Mouse (Mus musculus) heart, postnatal 4 days (tissue): ENCODE measurements around the gene Cd80. TPM values are rescaled to one million over a fixed set of nuclear protein-coding genes. Genes with fewer than 3 reads are reported as not detected.
A peak's percentile ranks its signal among the peaks of the same experiment; 100 is the strongest.

Experiments used
- DNase-seq: peaks from one replicate; pipeline ENCODE4 v3.0.0; 2021
- total RNA-seq, 2 experiments: library from RNA; stranded (reverse); gene quantifications; 2 replicates each; pipeline ENCODE4 v1.2.3; 2021

The Cd80 gene
- total RNA-seq, 2 experiments from 2014 or later: 0.26 to 0.27 TPM

DNA sequence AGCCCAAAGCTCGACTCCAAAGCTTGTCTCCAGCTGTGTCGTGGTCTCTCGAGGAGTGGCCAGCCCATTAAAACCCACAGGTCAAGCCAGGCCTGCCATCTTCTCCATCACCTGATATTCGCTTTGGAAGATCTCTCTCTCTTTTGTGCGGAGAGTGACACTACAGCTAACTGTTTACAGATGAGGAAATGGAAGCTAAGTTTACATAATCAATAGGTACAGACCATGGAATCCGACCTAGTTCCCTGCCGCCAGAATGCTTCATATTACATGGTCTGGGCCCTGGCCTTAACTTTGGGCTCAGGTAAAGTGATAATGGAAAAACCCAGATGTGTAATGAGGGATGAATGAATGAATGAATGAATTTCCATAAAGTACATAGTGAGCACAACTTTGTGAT lies 4.7 kb upstream of the Cd80 start:
- DNase-seq: no peak

DNA sequence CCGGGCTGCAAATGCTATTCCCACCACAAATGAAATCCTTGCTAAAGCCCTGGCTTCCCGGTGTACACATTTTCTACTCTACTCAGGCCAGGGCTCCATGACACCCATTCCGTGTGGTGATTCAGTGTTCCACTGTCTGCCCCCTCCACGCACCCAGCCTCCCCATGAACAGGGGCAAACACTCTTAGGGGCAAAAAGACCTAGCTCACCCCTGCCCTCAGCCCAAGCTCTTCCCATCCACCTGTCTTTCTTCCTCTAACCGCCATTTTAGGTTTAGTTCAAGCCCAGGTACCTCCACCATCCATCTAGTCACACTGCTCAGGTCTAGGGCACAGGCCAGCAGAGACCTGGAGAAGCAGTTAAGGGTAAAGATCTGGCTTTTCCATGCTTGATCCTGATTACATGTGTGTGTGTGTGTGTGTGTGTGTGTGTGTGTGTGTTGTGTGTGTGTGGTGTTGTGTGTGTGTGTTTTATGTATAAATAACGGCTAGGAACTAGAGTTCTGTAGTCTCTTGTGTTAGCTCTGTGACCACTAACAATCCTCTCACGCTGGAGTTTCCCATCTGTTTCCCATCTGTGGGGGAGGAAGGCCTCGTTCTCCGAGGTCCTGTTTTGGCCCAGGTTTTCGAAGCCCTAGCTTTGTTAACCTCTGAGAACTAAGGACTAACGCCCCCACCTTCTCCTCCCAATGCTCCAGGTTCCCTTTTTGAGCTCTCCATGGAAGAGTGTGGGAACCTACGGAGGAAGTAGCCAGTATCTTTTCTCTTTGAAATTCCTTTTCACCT lies 3.7 kb upstream of the Cd80 start:
- peak; percentile 18 for DNase-seq

- peak; percentile 95 for DNase-seq
Observed at GRCm38 (mm10) chr16:38452442-38453202, 2.7 kb upstream of the Cd80 start, which contains the start of gene Adprh. Gene Adprh (minus strand): TSS chr16:38452703.

DNA sequence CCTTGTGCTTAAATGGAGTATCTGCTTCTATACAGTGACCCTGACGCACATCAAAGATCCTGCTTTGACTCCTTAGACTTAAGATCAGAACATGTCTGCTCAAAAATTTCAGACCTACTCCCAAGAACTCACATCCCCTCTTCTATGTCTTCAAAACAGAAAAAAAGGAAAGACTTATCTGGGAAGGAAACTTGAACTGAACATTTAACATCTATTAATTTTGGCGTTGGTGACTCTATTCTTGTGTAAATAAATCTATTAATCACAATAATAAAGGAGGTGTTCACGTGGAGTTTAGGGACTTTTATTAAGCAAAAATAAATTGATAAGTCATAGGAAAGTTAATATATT lies 2.2 kb upstream of the Cd80 start:
- no peak for DNase-seq

- DNase-seq: no peak
Observed at GRCm38 (mm10) chr16:38453952-38454351, 1.4 kb upstream of the Cd80 start.

GRCm38 (mm10) chr16:38454533-38455254 lies 667 bp upstream of the Cd80 start:
- DNase-seq: no peak

DNA sequence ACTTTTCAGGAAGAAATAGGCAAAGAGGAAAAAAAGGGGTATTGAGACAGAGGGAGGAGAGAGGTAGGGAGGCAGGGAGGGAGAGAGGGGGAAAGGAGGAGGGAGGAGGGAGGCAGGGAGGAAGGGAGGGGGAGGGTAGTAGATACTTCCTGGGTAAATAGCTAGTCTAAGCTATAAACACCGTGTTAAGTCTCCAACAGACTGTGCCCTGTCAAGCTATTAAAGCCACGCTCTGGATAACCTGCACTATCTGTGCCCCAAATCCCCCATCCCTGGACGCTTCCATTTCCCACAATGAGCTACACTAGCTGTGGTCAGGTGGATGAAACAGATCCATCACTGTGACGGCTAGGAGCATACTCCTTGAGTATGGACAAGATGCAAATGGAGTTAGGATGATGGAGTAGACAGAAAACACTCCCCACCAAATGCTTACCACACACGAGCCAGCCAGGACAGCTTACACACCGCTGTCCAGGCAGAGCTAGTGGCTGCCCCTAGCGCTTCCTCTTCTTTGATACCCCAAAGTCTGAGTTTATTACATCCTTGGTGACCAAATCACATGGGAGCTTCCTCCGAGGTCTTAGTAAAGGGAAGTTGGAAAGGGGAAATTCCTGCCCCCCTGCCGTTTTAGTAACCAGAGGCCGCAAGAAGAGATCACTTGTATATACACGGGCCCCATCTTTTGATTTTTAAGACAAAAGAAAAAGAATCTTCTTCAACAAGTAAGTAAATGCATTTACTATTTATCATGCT lies 1.6 kb downstream of the Cd80 start:
- no peak for DNase-seq

- no peak for DNase-seq
Observed at GRCm38 (mm10) chr16:38458600-38459280, 3.4 kb downstream of the Cd80 start.

DNA sequence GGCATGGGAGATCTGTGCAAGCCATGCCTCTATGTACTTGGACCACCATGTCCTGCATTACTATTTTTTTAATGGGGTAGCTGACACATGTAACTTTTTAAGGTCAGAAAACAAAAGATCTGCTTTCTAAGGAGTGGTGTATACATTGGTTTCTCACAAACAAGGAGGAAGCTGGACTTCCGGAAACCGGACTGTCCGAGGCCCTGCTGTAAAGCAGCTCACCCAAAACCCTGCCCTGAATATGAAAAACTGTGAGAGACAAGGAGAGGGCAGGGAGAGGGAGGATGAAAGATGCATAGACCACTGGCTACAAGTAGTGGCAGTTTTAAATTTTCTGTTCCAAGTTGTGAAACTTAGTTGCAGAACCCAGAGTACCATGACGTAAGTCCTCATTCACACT lies 4.6 kb downstream of the Cd80 start:
- no peak for DNase-seq

GRCm38 (mm10) chr16:38461749-38462148 lies 6.4 kb downstream of the Cd80 start:
- DNase-seq: no peak

- DNase-seq: no peak
Observed at GRCm38 (mm10) chr16:38462161-38462560, 6.8 kb downstream of the Cd80 start.

DNA sequence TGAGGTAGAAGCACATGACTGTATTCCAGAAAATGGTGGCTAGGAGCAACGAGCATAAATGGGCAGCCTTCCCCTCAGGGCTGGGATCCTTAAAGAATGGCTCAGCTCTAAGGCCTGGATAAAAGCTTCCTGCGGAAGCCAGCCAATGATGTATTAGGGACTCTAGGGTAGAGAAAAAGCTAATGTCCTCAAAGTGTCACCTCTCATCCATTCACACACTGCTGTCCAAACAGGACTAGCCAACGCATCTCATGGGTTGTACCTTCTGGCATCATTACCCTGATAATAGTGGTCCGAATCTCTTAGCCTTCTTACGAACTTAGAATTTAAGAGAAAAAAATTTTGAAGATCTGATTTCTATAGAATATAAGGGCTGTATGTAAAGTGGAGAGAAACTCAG lies 7.9 kb downstream of the Cd80 start:
- no peak for DNase-seq

DNA sequence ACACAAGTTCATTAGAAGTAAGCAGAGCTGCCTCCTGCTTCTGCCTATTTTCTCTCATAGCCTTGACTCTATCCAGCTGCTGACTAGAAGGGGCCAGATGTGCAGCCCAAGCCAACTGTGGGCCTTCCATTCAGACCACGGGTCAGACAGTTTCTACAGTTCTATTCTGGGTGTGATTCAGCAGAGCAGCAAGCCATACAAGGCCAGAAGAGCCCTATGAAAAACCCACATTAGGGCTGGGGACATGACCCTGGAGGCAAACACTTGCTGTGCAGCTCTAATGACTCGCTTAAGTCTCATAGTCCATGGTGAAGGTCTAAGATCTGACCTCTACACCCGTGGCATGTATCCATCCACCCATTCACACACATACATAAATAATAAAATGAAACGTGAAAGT lies 10.7 kb downstream of the Cd80 start:
- DNase-seq: no peak

- DNase-seq: no peak
Observed at GRCm38 (mm10) chr16:38467091-38467916, 11.9 kb downstream of the Cd80 start.

DNA sequence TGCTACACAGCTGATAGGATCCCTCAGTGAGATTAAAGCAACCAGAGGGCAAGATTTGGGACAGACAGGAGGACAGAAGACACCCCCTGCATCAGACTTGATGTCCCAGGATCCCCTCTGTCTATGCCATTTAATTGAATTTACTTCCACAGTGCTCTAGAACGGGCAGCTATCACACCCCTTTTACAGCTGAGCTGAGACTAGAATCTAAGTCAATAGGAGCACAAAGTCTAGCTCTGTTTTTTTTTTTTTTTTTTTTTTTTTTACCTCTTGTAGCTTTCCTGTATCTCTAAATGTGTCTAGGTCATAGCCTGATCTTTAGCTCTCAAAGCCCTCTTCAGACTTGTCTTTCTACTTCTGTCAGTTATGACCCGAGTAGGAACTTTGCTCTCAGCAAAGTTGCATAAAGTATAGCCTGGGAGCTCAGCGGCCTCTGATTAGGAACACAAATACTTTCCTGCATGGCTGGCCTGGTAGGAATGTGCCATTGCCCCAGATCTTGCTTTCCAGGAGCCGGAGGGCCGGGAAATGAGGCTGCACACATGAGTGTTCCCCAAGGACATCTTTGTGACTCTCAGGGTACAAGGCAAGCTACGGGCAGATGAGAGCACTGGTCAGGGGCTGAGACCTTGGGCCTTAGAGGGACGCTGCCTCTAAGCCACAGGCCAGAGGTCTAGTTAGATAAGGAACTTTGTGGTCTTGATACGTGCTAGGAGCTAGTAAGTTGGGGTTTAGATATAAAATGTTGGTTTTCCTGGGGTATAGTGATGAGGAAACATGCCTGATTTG lies 12.8 kb downstream of the Cd80 start:
- DNase-seq: no peak

DNA sequence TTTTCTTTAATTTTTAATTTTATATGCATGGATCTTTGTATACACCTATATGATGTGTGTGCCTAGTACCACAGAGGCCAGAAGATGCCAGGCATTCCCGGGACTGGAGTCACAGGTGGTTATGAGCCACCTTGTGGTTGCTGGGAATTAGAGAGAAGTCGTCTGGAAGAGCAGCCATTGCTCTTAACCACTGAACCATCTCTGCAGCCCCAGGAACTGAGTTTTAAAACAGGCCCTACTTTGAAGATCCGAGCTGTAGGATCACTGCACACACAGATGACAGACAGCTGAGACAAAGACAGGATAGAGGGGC lies 13.3 kb downstream of the Cd80 start:
- no peak for DNase-seq

- DNase-seq: no peak
Observed at GRCm38 (mm10) chr16:38469437-38469836, 14.1 kb downstream of the Cd80 start.

GRCm38 (mm10) chr16:38471697-38472506 lies 16.5 kb downstream of the Cd80 start:
- no peak for DNase-seq

GRCm38 (mm10) chr16:38472507-38472873 lies 17.1 kb downstream of the Cd80 start:
- DNase-seq: no peak

DNA sequence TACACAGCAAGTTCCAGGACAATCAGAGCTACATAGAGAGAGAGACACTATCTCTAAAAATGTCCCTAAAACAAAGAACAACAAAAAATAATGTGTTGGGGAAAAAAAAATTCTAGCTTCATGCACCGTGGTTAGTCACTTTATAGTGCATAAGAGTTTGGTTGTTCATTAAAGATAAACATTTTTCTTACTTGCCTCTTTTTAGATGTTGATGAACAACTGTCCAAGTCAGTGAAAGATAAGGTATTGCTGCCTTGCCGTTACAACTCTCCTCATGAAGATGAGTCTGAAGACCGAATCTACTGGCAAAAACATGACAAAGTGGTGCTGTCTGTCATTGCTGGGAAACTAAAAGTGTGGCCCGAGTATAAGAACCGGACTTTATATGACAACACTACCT lies 18.3 kb downstream of the Cd80 start:
- DNase-seq: no peak
